Mouse (Mus musculus) testis, adult 2 months (tissue): ENCODE results near the gene Emilin1. TPM values are rescaled to one million over a fixed set of nuclear protein-coding genes. Genes with fewer than 3 reads are reported as not detected.
"Not testable (repeated sequence)": the region's sequence is repeated elsewhere in the genome, so short reads cannot be mapped to it uniquely, and the experiment has no call there.

Source experiments
- H3K27ac ChIP-seq: fragments of 200-500 bp; 2 replicates; pipeline ENCODE4 v1.5.1; 2012; ENCODE audit warnings: low read depth, low read length; ENCODE audit not compliant: control insufficient read depth, insufficient read depth
- H3K27me3 ChIP-seq: fragments of 200-500 bp; 2 replicates; pipeline ENCODE4 v1.6.1; 2012; ENCODE audit warnings: mild to moderate bottlenecking, low read length, moderate library complexity; ENCODE audit not compliant: control insufficient read depth, insufficient read depth
- H3K36me3 ChIP-seq: fragments of 200-500 bp; 2 replicates; pipeline ENCODE4 v1.6.1; 2012; ENCODE audit warnings: mild to moderate bottlenecking, low read length; ENCODE audit not compliant: control insufficient read depth, insufficient read depth
- H3K4me1 ChIP-seq: fragments of 200-500 bp; 2 replicates; pipeline ENCODE4 v1.6.1; 2012; ENCODE audit warnings: low read length; ENCODE audit not compliant: control insufficient read depth, insufficient read depth
- H3K4me3 ChIP-seq: fragments of 200-500 bp; 2 replicates; pipeline ENCODE4 v1.5.1; 2012; ENCODE audit warnings: low read depth, mild to moderate bottlenecking, low read length, moderate library complexity, mixed read lengths; ENCODE audit not compliant: control insufficient read depth
- CTCF ChIP-seq: fragments of 200-500 bp; IDR thresholded peaks from 2 replicates; pipeline ENCODE4 v1.5.1; 2012; ENCODE audit warnings: low read depth, mild to moderate bottlenecking, inconsistent platforms, low read length, moderate library complexity; ENCODE audit not compliant: control insufficient read depth, insufficient read depth, insufficient replicate concordance
- POLR2A ChIP-seq: fragments of 200-500 bp; IDR thresholded peaks from 2 replicates; pipeline ENCODE4 v1.6.1; 2012; ENCODE audit warnings: low read depth, mild to moderate bottlenecking, inconsistent platforms, low read length, moderate library complexity; ENCODE audit not compliant: control insufficient read depth
- polyA plus RNA-seq: library from polyadenylated mRNA; depleted of rRNA; stranded (reverse); fragments of >200 nt; gene quantifications from 2 replicates; pipeline ENCODE4 v1.2.3, GENCODE M21; 2012

The Emilin1 gene
- polyA plus RNA-seq, 1 experiment: 5.7 TPM

- TF ChIP-seq CTCF (no peak), POLR2A (no peak)
- Histone ChIP-seq H3K27ac (no peak overlapping the region), H3K27me3 (no peaks in the 10 kb centered on the region), H3K4me1 (peaks cover 7% of the 10 kb centered on the region), H3K36me3 (no peaks in the 10 kb centered on the region; the same call in none of the 2 replicates), H3K4me3 (no peak overlapping the region)
Observed at GRCm38 (mm10) chr5:30872574-30872973, 40.6 kb upstream of the Emilin1 start.

DNA sequence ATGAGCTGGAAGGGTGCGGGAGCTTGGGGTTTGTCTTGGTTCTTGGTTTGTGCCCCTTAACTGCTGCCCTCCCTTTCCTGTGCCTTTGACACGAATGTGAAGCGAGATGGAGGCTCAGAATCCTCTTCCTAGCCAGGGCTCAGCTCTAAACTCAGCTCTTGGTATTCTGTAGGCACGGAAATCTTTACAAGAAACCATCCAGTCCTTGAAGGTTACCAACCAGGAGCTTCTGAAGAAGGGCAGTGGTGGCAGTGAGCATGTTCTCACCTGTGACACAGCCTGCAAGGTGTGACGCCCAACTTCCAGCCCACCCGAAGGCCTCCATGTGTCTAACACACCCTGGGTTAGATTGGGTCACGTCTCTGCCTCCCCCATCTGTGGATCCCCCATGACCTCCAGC lies 38.8 kb upstream of the Emilin1 start:
- Histone ChIP-seq H3K4me1 (peaks cover under 1% of the 10 kb centered on the region), H3K27me3 (no peaks in the 10 kb centered on the region), H3K27ac (no peak overlapping the region), H3K36me3 (no peaks in the 10 kb centered on the region; the same call in none of the 2 replicates), H3K4me3 (no peak overlapping the region)
- TF ChIP-seq POLR2A: no peak
- TF ChIP-seq CTCF: no peak

GRCm38 (mm10) chr5:30878616-30879015 lies 34.6 kb upstream of the Emilin1 start:
- Histone ChIP-seq H3K27ac (no peak overlapping the region), H3K36me3 (no peaks in the 10 kb centered on the region; the same call in 1 of the 2 replicates), H3K4me3 (no peak overlapping the region), H3K4me1 (no peaks in the 10 kb centered on the region), H3K27me3 (no peaks in the 10 kb centered on the region)
- TF ChIP-seq POLR2A (no peak), CTCF (no peak)

GRCm38 (mm10) chr5:30879347-30879943 lies 33.8 kb upstream of the Emilin1 start:
- Histone ChIP-seq H3K4me1 (no peaks in the 10 kb centered on the region), H3K27ac (no peak overlapping the region), H3K27me3 (no peaks in the 10 kb centered on the region), H3K36me3 (no peaks in the 10 kb centered on the region; the same call in 1 of the 2 replicates), H3K4me3 (no peak overlapping the region)
- TF ChIP-seq POLR2A: no peak
- no peak for TF ChIP-seq CTCF

DNA sequence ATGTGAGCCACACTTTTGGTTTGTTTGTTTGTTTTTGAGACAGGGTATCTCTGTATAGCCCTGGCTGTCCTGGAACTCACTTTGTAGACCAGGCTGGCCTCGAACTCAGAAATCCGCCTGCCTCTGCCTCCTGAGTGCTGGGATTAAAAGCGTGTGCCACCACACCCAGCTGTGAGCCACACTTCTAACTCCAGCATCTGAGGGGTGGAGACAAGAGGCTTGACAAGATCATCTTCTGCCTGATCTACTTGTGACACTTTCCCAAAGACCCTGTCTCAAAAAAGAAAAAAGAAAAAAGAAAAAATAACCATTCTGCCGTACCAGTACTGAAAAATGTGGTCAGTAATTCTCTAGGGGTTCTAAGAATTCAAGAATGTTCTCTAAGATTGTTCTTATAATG lies 31.4 kb upstream of the Emilin1 start:
- not testable (repeated sequence) for H3K4me1 ChIP-seq, H3K36me3 ChIP-seq, H3K27me3 ChIP-seq, H3K4me3 ChIP-seq, H3K27ac ChIP-seq

DNA sequence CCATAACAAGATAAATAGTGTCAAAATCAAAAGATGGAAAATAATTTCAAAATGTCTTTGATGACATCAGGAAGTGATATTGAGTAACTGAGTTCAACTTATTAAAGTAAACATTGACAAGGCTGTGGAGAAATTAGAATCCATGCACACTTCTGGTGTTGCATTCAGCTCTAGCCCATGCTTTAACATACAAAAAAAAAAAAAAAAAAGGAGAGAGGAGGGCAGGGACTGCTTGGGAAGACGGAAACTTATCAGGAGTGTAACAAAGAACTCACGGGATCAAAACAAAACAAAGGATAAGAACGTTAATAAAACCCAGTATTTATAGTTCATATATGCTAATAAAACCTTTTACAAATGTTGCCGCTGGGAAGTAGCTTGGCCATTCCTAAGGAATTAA lies 27.0 kb upstream of the Emilin1 start:
- H3K27ac ChIP-seq: no peak overlapping the region
- peaks cover 6% of the 10 kb centered on the region for H3K4me1 ChIP-seq
- peaks cover 3% of the 10 kb centered on the region for H3K36me3 ChIP-seq
- no peaks in the 10 kb centered on the region for H3K27me3 ChIP-seq
- TF ChIP-seq CTCF (no peak), POLR2A (no peak)
- no peak overlapping the region for H3K4me3 ChIP-seq

DNA sequence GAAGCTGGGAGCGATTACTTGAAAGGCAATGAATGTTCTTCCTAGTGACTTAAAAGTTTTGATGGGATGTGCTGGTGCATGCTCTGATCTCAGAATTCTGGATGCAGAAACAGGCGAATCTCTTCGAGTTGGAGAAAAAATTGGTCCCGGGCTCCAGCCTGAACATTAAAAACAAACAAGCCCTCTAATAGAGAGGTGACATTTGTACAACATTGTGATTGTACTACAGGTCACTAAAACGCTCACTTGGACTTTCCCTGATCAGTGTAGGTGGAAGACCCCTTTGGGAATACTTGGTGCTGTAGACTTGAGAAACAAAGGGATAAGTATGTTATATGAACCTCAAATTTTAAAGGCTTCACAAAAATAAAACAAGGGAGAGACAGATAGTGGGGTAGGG lies 26.5 kb upstream of the Emilin1 start:
- Histone ChIP-seq H3K4me1 (peaks cover 6% of the 10 kb centered on the region), H3K4me3 (peak overlapping the region; percentile 100; the same call in 1 of the 2 replicates), H3K36me3 (peaks cover 3% of the 10 kb centered on the region), H3K27me3 (no peaks in the 10 kb centered on the region), H3K27ac (peak overlapping the region; percentile 17)
- TF ChIP-seq CTCF: no peak
- no peak for TF ChIP-seq POLR2A

GRCm38 (mm10) chr5:30887331-30887761 lies 25.9 kb upstream of the Emilin1 start:
- H3K36me3 ChIP-seq: peaks cover 3% of the 10 kb centered on the region
- peaks cover 6% of the 10 kb centered on the region for H3K4me1 ChIP-seq
- peak; percentile 50; the same call in 1 of the 2 replicates for TF ChIP-seq POLR2A
- no peak for TF ChIP-seq CTCF
- peak overlapping the region; percentile 100 for H3K4me3 ChIP-seq
- H3K27ac ChIP-seq: peak overlapping the region; percentile 98
- no peaks in the 10 kb centered on the region for H3K27me3 ChIP-seq
